Mouse (Mus musculus): Measurements from ENCODE around the gene Zbtb20. TPM values are rescaled to one million over a fixed set of nuclear protein-coding genes. Genes with fewer than 3 reads are reported as not detected.

Gene Zbtb20
- total RNA-seq, 4 experiments from 2014 or later: 253 to 310 (median 284) TPM

GRCm38 (mm10) chr16:43474941-43475728, 599.5 kb downstream of the Zbtb20 start:
- no peak for DNase-seq (ENCODE audit: low spot score in 2 of 2)

DNA sequence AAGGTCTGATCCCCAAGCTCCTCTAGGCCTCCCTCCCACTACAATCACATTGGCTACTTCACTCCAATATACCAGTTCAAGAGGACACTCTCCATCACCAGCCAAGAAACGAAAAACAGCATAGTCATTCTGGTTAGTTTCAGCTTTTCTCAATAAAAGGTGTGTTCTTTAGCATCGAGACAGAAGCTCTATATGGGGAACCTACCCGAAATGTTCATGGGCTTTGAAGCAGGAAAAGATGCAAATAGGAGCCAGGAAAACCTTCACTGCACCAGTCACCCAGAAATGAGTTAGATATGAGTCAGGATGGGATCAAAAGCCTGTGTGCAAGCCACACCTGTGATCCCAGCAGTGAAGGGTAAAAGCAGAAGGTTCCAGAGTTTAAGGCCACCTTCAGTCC, 601.2 kb downstream of the Zbtb20 start:
- DNase-seq (ENCODE audit: low spot score in 2 of 2): no peak

DNA sequence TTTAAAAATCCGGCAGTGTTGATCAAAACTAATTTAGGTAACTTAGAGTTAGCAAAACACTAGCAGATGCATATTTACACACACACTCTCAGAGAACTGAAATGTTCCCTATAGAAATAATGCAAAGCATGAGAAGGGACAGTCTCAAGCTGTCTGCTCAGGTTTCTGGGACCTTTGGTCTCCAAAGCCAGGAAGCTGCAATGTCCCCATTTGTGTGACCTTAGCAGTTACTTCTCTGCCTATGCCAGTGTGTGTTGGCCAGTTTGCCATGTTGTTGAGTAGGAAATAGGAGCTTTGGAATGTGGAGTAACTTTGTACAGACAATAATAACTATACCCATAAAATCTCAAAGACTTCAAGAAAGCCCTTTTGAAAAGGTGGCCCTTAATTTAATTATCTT, 602.7 kb downstream of the Zbtb20 start:
- no peak for DNase-seq (ENCODE audit: low spot score in 2 of 2)

DNA sequence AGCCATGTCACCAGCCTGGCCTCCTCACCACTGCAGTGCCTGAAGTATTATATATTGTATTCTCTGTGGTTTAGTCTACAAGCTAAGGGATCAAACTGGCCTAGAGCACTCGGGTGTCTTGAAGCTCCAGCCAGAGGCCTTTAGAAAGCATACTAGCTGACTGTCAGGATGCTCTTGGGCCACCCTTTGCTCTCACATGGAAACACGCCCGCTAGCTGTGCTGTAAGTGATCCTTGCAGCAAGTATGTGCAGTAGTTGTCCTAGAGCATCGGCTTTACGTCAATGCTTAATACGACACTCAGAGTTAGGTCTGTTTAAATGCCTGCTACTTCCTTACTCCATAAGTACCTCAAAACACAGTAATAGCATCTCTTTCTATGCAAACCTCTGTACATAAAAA, 604.9 kb downstream of the Zbtb20 start:
- no peak for DNase-seq (ENCODE audit: low spot score in 2 of 2)

- DNase-seq (ENCODE audit: low spot score in 2 of 2): no peak
Observed at GRCm38 (mm10) chr16:43482125-43482524, 606.4 kb downstream of the Zbtb20 start.

GRCm38 (mm10) chr16:43482738-43483137, 607.1 kb downstream of the Zbtb20 start:
- no peak for DNase-seq (ENCODE audit: low spot score in 2 of 2)

GRCm38 (mm10) chr16:43484400-43484799, 608.7 kb downstream of the Zbtb20 start:
- no peak for DNase-seq (ENCODE audit: low spot score in 2 of 2)

DNA sequence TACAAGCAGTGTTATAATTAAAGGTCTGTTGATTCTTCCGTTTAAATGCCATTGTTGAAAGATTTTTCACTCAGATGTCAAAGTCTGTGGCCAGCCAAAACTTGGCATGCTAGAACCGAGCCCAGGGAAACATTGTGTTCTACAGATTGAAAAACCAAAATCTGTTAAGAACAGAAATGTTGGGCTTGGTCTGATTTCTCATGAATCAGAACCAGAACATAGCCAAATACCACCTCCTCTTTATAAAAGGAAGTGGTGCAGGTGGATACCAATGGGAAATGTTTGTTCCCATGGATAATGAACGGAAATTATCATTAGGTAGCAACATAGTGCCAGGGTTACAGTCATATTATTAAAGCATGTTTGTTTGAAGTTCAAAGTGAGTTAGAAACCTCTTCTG, 613.7 kb downstream of the Zbtb20 start:
- no peak for DNase-seq (ENCODE audit: low spot score in 2 of 2)

DNA sequence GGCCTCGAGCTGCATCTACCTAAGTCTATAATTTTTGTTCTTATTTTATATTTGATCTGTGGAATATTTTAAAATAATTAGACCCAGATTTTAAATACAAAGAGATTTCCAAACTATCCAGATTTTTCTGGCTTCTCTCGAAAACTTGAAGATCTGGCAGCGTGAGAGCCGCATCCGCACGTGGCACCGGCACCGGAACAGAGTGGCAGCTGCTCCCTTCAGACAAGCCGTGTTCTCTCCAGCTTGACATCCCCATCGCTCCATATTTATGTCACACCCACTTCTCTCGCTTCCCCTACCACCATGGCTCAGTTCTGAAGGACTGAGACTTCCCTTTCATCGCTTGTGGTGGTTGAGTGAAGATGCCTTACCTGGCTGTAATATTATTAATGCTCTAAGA, 614.3 kb downstream of the Zbtb20 start:
- no peak for DNase-seq (ENCODE audit: low spot score in 2 of 2)

DNA sequence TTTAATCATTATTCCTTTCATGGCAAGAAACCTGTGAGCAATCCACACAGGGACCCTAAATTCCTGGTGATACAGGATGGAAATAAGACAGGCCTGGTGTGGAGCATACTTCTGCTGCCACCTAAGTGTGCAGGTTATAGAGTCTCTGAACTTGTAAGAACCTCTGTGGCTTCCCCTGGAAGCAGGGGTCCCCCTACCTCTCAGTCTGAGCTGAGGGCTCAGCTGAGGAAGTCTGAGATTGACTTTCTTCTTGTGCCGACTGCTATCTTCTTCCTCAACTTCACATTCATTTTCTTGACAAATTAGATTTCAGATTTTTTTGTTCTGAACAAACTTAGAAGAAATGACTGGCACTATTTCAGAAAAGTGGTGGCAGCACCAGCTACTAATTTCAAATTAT, 617.2 kb downstream of the Zbtb20 start:
- DNase-seq (ENCODE audit: low spot score in 2 of 2): no peak

- DNase-seq (ENCODE audit: low spot score in 2 of 2): no peak
Observed at GRCm38 (mm10) chr16:43493596-43494385, 618.1 kb downstream of the Zbtb20 start.

DNA sequence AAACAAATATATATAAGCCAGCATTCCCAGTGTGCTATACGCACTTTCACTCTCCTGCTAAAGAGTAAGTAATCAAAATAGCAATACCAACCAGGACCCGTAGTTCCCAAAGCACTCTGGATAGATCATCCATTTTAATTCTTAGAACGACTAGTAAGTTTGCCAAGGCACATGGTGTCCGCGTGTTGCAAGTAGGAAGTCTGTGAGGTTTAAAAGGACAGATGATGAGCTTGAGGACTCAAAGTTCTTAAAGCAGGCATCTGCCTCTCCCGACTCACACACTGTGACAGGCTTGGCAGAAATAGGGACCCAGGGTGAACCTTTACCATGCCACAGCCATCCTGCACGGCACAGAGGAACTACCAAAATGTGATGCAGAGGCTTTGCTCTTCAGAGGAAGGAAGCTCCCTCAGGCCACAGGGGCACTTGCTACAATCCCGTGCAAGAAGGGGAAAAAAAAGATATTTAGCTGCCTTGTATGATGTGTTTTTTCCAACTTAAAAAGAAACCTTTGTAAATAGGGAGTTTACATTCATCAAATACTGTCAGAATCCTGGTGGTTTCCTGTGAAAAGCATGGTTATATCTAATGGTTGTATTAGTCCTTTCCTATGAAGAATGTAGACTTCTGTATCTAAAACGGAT, 619.6 kb downstream of the Zbtb20 start:
- DNase-seq (ENCODE audit: low spot score in 2 of 2): no peak

GRCm38 (mm10) chr16:43497093-43497492, 621.4 kb downstream of the Zbtb20 start:
- DNase-seq (ENCODE audit: low spot score in 2 of 2): no peak

DNA sequence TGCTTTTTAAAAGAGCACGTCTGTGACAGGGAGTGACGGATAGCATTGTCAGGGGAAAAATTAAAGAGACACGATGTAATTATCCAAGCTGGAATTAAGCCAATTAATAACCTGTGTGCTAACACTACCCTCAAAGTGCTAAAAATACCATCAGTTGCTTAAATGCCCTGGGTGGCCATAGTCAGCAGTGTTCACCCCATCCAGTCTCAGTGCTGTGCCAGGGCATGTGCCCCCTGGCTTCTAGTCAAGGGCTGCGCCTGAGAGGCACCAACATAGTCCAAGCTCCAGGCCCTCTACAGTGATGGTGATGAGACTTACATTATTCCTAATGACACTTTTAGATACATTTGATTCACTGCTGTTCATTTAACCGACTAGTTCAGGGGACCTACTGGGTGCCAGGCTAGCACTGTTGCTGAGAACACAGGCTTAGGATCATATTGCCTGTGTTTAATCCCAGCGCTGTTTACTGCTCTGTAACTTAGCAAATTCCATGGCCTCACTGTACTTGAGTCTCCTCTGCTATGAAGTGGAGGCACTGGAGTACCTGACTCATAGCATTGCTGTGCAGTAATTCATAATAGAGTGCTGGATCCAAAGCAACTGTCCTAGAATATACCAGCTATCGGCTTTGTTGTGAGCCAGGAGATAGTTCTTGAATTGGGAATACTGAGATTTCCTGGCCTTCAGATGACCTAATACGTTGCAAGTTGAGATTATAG, 624.6 kb downstream of the Zbtb20 start:
- no peak for DNase-seq (ENCODE audit: low spot score in 2 of 2)

GRCm38 (mm10) chr16:43501284-43501683, 625.6 kb downstream of the Zbtb20 start:
- DNase-seq (ENCODE audit: low spot score in 2 of 2): no peak

DNA sequence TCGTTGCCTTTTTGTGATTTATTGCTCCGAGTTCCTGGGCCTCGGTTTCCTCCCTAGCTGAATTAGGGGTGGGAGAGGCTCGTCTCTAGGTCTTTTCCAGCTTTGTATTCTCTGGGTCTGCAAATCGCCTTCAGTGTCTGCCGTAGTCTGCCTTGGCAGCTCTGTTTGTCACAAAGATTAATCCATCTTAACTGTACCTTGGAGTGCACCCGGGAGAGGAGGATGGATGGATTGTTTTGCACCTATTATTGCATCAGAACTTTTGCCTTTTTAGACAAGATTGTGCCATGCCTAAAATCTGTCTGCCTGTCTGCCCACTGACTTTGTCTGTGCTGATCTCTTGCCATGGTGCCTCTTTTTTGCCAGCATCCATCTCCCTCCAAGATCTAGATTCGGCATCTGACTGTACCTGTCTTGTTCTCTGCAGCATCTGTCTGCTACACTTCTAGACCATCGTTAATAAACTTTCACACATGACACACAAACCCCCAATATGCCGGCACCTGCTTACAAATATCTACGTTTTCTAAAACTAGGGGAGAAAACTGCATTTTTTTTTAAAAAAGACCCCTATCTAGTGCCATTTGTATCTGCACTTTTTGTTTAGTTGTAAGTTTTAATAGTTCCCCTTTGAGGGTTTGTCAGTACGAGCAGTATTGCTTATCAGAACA, 626.8 kb downstream of the Zbtb20 start:
- no peak for DNase-seq (ENCODE audit: low spot score in 2 of 2)

- DNase-seq (ENCODE audit: low spot score in 2 of 2): no peak
Observed at GRCm38 (mm10) chr16:43503010-43503635, 627.4 kb downstream of the Zbtb20 start.

GRCm38 (mm10) chr16:43503636-43504010, 627.9 kb downstream of the Zbtb20 start:
- no peak for DNase-seq (ENCODE audit: low spot score in 2 of 2)

- DNase-seq (ENCODE audit: low spot score in 2 of 2): no peak
Observed at GRCm38 (mm10) chr16:43504151-43504550, 628.5 kb downstream of the Zbtb20 start.

DNA sequence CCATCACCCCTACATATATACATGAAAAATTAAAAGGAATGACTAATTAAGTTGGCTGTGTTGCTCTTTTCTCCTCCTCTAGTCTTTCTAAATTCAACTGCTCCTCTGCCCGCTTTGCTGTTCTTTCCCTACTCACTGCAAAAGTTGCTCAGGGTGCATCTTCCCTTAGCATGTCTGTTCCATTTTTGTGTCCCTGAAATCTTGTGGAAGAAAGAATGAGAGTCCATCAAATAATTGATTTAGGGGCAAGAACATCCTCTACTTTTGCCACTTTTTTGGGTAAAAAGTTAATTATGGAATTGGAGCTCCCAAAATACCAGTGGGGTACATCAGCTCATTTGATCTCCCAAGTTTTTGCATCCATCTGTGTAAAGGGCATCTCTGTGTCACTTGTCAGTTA, 628.9 kb downstream of the Zbtb20 start:
- no peak for DNase-seq (ENCODE audit: low spot score in 2 of 2)

Data from layer of hippocampus, adult 8-10 months (tissue).